Mouse (Mus musculus) heart, adult 2 months (tissue): ENCODE measurements around the gene Phlpp1.

ENCODE experiments used
- CTCF ChIP-seq: fragments of 200-600 bp; IDR thresholded peaks from 2 replicates; pipeline ENCODE4 v1.8.1; 2022; ENCODE audit warnings: antibody characterized with exemption, mild to moderate bottlenecking, moderate library complexity
- EP300 ChIP-seq: fragments of 200-500 bp; IDR thresholded peaks from 2 replicates; pipeline ENCODE4 v1.6.1; 2011; ENCODE audit warnings: low read depth, low read length, control low read depth; ENCODE audit not compliant: insufficient read depth
- POLR2A ChIP-seq: fragments of 200-500 bp; IDR thresholded peaks from 2 replicates; pipeline ENCODE4 v1.6.1; 2011; ENCODE audit warnings: mild to moderate bottlenecking, low read depth, low read length, control low read depth; ENCODE audit not compliant: insufficient read depth

DNA sequence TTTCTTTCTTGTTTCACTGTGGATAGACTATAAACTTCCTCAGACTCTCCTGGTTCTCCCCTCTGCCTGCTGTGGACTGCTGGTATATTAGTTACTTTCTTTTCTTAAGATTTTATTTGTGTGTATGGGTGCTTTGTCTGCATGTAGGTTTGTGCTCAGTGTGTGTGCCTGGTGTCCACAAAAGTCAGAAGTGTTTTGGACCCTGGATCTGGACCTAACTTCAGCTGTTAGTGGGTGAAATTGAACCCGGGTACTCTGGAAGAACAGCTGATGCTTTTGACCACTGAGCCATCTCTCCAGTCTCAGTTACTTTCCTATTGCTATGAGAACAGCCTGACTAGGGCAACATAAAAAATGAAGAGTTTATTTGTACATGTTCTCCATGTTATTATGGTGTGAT is 29.5 kb downstream of the Phlpp1 start:
- TF ChIP-seq CTCF: no peak
- TF ChIP-seq POLR2A: no peak
- TF ChIP-seq EP300: no peak
